Mouse (Mus musculus): ENCODE data around the gene Gm9857. TPM values are rescaled to one million over a fixed set of nuclear protein-coding genes. Genes with fewer than 3 reads are reported as not detected.

The Gm9857 gene
- polyA plus RNA-seq (2014; fragmentation: Nextera tagmentation; extraction: Ambion mirVana), result not detected in 2 replicates

DNA sequence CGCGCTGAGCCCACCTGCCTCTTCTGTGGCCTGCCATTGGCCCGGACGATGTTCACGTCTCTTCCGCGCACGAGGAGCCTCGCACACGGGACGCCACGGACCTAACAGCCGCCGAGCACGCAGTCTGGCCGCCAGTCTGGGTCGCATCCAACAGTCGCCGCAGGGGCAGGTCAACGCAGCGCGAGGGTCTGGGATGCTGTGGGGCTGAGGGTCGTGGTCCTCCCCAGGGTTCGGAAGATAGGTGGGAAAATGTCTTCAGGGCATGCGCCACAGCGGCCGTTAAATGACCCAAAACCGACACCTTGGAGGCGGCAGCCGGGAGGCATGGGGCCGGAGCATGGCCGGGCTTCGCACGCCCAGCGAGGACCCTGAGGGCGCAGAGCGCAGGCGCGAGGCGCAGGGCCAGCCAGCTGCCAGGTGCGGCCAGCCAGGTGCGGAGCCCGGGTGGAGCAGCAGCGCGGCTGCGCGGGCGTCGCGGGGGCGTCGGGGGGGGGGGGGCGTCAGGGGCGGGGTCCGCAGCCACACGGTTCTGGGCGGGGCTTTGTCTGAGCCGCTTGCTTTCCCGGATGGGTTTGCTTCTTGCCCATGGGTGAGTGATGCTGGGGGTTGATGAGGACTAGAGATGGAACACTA, at the start of gene Gm9857:
Gene Gm9857 (minus strand): TSS at position 445 of the 633 bp plus-strand sequence.
- Histone ChIP-seq H3K4me1 (ENCODE audit: control insufficient read depth, insufficient read depth, low read length) (no peaks in the 10 kb centered on the region), H3K4me2 (ENCODE audit: low read depth, low read length) (peak within 1 kb of the TSS; percentile 47), H3K9me3 (ENCODE audit: control insufficient read depth, low read length) (no peaks in the 10 kb centered on the region), H3K4me3 (ENCODE audit: low read depth, low read length) (peak within 1 kb of the TSS; percentile 29), H3K27ac (ENCODE audit: low read depth, low read length) (no peak within 1 kb of the TSS), H3K27me3 (ENCODE audit: control insufficient read depth, insufficient read depth, low read length) (no peaks in the 10 kb centered on the region), H3K36me3 (ENCODE audit: control insufficient read depth, insufficient read depth, low read length) (no peaks in the 10 kb centered on the region), H3K9ac (replicated peaks; ENCODE audit: low read depth, low read length) (0 out of 2 replicates have a peak within 1 kb of the TSS, but pooled peaks have one; percentile 28)
- peak; percentile 92 for ATAC-seq (ENCODE audit: low read depth)
- WGBS, result 49% methylated on average over 50 of the region's 59 CpGs

- Histone ChIP-seq H3K4me1 (ENCODE audit: control insufficient read depth, insufficient read depth, low read length) (0 out of 2 replicates have a peak, but pooled peaks cover 3% of the 10 kb centered on the region), H3K9me3 (ENCODE audit: control insufficient read depth, low read length) (no peaks in the 10 kb centered on the region), H3K27ac (ENCODE audit: low read depth, low read length) (no peak overlapping the region), H3K36me3 (ENCODE audit: control insufficient read depth, insufficient read depth, low read length) (peaks cover 1% of the 10 kb centered on the region; the same call in 1 of the 2 replicates), H3K27me3 (ENCODE audit: control insufficient read depth, insufficient read depth, low read length) (no peaks in the 10 kb centered on the region), H3K4me2 (ENCODE audit: low read depth, low read length) (no peak overlapping the region), H3K4me3 (ENCODE audit: low read depth, low read length) (no peak overlapping the region), H3K9ac (replicated peaks; ENCODE audit: low read depth, low read length) (no peak overlapping the region)
- ATAC-seq (ENCODE audit: low read depth), result peak; percentile 31; the same call in 1 of the 2 replicates
- 71% methylated on average over 12 of the region's 12 CpGs for WGBS
These were observed 46.9 kb upstream of the Gm9857 start for GRCm38 (mm10) chr3:108987009-108987659.

- no peaks in the 10 kb centered on the region for H3K36me3 ChIP-seq (ENCODE audit: control insufficient read depth, insufficient read depth, low read length)
- H3K9ac ChIP-seq (replicated peaks; ENCODE audit: low read depth, low read length), result no peak overlapping the region
These were observed 46.3 kb upstream of the Gm9857 start for GRCm38 (mm10) chr3:108986534-108986933.

DNA sequence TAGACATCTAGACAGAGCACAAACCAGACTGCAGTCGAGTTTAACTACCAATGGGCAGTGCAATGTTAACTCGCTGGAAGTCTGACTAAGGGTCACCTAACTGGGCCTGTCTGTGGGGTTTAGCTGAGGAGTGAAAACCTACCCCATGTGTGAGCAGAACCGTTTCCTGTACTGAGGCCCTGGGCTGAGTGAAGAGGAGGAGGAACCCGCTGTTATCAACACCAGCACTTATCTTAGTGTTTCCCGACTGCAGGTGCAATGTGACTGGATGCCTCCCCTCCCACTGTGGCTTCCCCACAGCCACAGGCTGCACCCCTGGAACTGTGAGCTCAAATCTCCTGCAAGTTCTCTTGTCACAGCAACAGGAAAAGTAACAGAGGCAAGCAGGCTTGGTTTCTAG, 43.7 kb upstream of the Gm9857 start:
- no peaks in the 10 kb centered on the region for H3K27me3 ChIP-seq (ENCODE audit: control insufficient read depth, insufficient read depth, low read length)
- 0 out of 2 replicates have a peak, but pooled peaks cover 7% of the 10 kb centered on the region for H3K36me3 ChIP-seq (ENCODE audit: control insufficient read depth, insufficient read depth, low read length)
- no peak overlapping the region for H3K4me3 ChIP-seq (ENCODE audit: low read depth, low read length)
- H3K4me1 ChIP-seq (ENCODE audit: control insufficient read depth, insufficient read depth, low read length), result 0 out of 2 replicates have a peak, but pooled peaks cover 3% of the 10 kb centered on the region
- H3K9ac ChIP-seq (replicated peaks; ENCODE audit: low read depth, low read length), result no peak overlapping the region
- no peak overlapping the region for H3K4me2 ChIP-seq (ENCODE audit: low read depth, low read length)
- H3K9me3 ChIP-seq (ENCODE audit: control insufficient read depth, low read length), result no peaks in the 10 kb centered on the region
- ATAC-seq (ENCODE audit: low read depth), result no peak
- no peak overlapping the region for H3K27ac ChIP-seq (ENCODE audit: low read depth, low read length)
- 86% methylated on average over 5 of the region's 5 CpGs for WGBS

More at GRCm38 (mm10) chr3:108986534-108986933, 46.3 kb upstream of the Gm9857 start:
- H3K9me3 ChIP-seq (ENCODE audit: control insufficient read depth, low read length), result no peaks in the 10 kb centered on the region
- ATAC-seq (ENCODE audit: low read depth), result peak; percentile 38; the same call in 1 of the 2 replicates
- H3K4me3 ChIP-seq (ENCODE audit: low read depth, low read length), result no peak overlapping the region
- no peak overlapping the region for H3K27ac ChIP-seq (ENCODE audit: low read depth, low read length)
- 73% methylated on average over 1 of the region's 1 CpGs for WGBS
- no peak overlapping the region for H3K4me2 ChIP-seq (ENCODE audit: low read depth, low read length)
- 0 out of 2 replicates have a peak, but pooled peaks cover 3% of the 10 kb centered on the region for H3K4me1 ChIP-seq (ENCODE audit: control insufficient read depth, insufficient read depth, low read length)
- H3K27me3 ChIP-seq (ENCODE audit: control insufficient read depth, insufficient read depth, low read length), result no peaks in the 10 kb centered on the region

GRCm38 (mm10) chr3:108981946-108982345, 41.7 kb upstream of the Gm9857 start:
- H3K4me3 ChIP-seq (ENCODE audit: low read depth, low read length), result no peak overlapping the region
- whole genome bisulfite sequencing, result 86% methylated on average over 6 of the region's 6 CpGs
- no peak overlapping the region for H3K9ac ChIP-seq (replicated peaks; ENCODE audit: low read depth, low read length)
- H3K27me3 ChIP-seq (ENCODE audit: control insufficient read depth, insufficient read depth, low read length), result no peaks in the 10 kb centered on the region
- 0 out of 2 replicates have a peak, but pooled peaks cover under 1% of the 10 kb centered on the region for H3K4me1 ChIP-seq (ENCODE audit: control insufficient read depth, insufficient read depth, low read length)
- no peak for ATAC-seq (ENCODE audit: low read depth)
- no peak overlapping the region for H3K4me2 ChIP-seq (ENCODE audit: low read depth, low read length)
- no peaks in the 10 kb centered on the region for H3K9me3 ChIP-seq (ENCODE audit: control insufficient read depth, low read length)
- peaks cover 13% of the 10 kb centered on the region for H3K36me3 ChIP-seq (ENCODE audit: control insufficient read depth, insufficient read depth, low read length)
- H3K27ac ChIP-seq (ENCODE audit: low read depth, low read length), result no peak overlapping the region

DNA sequence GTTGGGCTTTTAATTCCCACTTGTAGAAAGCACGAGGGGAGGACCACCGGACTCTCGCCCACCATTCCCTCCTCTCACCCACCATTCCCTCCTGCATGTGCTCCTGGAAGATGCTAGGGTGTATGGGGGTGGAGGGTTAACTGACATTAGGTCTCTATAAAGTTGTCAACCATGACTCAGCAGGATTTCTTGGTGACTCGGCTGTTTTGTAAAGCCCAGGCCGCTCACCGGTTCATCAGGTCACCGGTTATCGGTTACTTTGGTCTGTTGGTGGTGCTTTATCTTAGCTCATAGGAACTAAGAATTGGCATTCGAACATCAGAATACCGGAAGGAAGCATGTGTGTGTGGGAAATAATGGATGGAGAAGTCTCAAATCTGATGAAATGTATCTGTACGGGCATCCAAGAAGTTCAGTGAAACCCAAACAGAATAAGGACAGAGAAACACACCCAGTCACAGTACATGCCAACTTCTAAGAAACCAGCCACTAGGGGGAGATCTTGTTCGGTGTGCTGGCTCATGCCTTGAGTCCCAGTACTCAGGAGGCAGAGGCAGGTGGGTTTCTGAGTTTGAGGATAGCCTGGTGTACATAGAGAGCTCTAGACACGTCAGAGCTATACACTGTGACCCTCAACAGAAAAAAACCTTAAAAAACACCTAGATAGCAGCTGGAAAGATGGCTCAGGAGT, 37.2 kb upstream of the Gm9857 start:
- no peaks in the 10 kb centered on the region for H3K4me1 ChIP-seq (ENCODE audit: control insufficient read depth, insufficient read depth, low read length)
- H3K9ac ChIP-seq (replicated peaks; ENCODE audit: low read depth, low read length), result no peak overlapping the region
- H3K9me3 ChIP-seq (ENCODE audit: control insufficient read depth, low read length), result no peaks in the 10 kb centered on the region
- no peak overlapping the region for H3K4me2 ChIP-seq (ENCODE audit: low read depth, low read length)
- no peak overlapping the region for H3K4me3 ChIP-seq (ENCODE audit: low read depth, low read length)
- 94% methylated on average over 13 of the region's 13 CpGs for WGBS
- H3K27ac ChIP-seq (ENCODE audit: low read depth, low read length), result no peak overlapping the region
- no peaks in the 10 kb centered on the region for H3K27me3 ChIP-seq (ENCODE audit: control insufficient read depth, insufficient read depth, low read length)
- ATAC-seq (ENCODE audit: low read depth), result no peak
- peaks cover 13% of the 10 kb centered on the region for H3K36me3 ChIP-seq (ENCODE audit: control insufficient read depth, insufficient read depth, low read length)

DNA sequence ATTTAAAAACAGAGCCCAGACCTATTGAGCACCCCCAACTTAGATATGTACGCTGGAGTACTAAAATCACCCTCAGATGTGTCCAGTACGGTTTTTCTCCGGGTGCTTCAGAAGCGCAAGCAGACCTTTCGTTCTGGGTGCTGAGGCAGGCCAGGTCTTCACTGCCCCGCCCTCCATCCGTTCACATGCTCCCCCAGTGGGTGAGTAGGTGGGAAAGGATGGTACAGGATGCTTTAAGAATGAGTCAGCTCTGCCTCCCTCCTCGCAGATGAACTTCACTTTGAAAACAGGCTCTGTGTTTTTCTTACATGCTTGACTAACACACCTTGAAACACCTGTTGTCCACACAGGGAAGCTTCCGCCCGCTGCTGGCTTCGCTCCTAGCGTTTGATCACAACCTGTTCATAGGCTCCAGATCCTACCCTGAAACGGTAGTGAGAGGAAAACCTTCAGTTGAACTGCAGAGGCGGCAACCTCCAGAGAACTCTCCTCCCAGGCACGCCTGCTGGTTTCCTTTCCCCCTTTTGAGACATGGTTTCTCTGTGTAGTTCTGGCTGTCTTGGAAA, 34.8 kb upstream of the Gm9857 start:
- no peak for ATAC-seq (ENCODE audit: low read depth)
- 88% methylated on average over 15 of the region's 15 CpGs for WGBS
- peaks cover 13% of the 10 kb centered on the region for H3K36me3 ChIP-seq (ENCODE audit: control insufficient read depth, insufficient read depth, low read length)

DNA sequence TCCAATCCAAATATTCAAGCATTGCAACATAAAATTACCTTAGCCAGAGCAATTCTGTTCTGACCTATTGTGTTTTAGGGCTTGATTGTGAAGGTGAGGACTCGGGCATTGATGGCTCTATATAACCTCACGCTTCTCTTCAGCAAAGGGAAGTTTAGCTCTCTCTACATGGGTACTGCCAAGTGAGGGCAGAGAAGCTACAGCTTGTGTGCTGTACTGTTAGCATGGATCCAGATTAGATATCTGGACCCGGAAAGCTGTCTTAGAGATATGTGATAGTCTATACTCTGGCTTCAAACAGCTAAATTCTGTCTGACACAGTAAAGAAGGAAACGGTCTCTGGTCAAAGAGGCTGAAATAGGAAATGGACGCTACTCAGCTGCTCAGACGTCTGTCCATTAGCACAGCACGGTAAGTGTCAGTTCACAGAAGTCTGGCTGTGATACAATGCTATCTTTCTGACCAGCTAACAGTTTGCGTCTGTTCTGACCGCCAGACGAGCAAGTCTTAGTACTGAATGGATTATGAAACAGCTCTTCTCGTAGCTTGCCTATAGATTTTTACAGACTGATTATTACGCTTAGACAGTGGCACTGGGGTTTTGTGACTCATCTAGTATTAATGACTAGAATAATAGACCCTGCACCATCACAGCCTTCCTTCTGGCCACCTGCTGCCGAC, 33.9 kb upstream of the Gm9857 start:
- WGBS, result 81% methylated on average over 13 of the region's 13 CpGs
- Histone ChIP-seq H3K27me3 (ENCODE audit: control insufficient read depth, insufficient read depth, low read length) (no peaks in the 10 kb centered on the region), H3K4me1 (ENCODE audit: control insufficient read depth, insufficient read depth, low read length) (no peaks in the 10 kb centered on the region), H3K9ac (replicated peaks; ENCODE audit: low read depth, low read length) (no peak overlapping the region), H3K4me2 (ENCODE audit: low read depth, low read length) (no peak overlapping the region), H3K27ac (ENCODE audit: low read depth, low read length) (no peak overlapping the region), H3K36me3 (ENCODE audit: control insufficient read depth, insufficient read depth, low read length) (peaks cover 7% of the 10 kb centered on the region), H3K4me3 (ENCODE audit: low read depth, low read length) (no peak overlapping the region), H3K9me3 (ENCODE audit: control insufficient read depth, low read length) (no peaks in the 10 kb centered on the region)
- no peak for ATAC-seq (ENCODE audit: low read depth)

More for the DNA sequence above, 34.8 kb upstream of the Gm9857 start:
- H3K4me1 ChIP-seq (ENCODE audit: control insufficient read depth, insufficient read depth, low read length), result no peaks in the 10 kb centered on the region
- H3K4me3 ChIP-seq (ENCODE audit: low read depth, low read length), result no peak overlapping the region
- no peak overlapping the region for H3K4me2 ChIP-seq (ENCODE audit: low read depth, low read length)
- H3K9ac ChIP-seq (replicated peaks; ENCODE audit: low read depth, low read length), result no peak overlapping the region
- H3K27me3 ChIP-seq (ENCODE audit: control insufficient read depth, insufficient read depth, low read length), result no peaks in the 10 kb centered on the region
- H3K27ac ChIP-seq (ENCODE audit: low read depth, low read length), result no peak overlapping the region
- no peaks in the 10 kb centered on the region for H3K9me3 ChIP-seq (ENCODE audit: control insufficient read depth, low read length)

All from neural tube, embryonic 14.5 days (tissue).